Mouse (Mus musculus) small intestine, adult 2 months (tissue): ENCODE data around the gene Hsd3b2. TPM values are rescaled to one million over a fixed set of nuclear protein-coding genes. Genes with fewer than 3 reads are reported as not detected.

Experiments
- H3K27ac ChIP-seq: fragments of 200-500 bp; 2 replicates; pipeline ENCODE4 v1.5.1; 2012; ENCODE audit warnings: low read depth, low read length, control low read depth, inconsistent platforms; ENCODE audit not compliant: insufficient read depth
- H3K27me3 ChIP-seq: fragments of 200-500 bp; 2 replicates; pipeline ENCODE4 v1.6.1; 2012; ENCODE audit warnings: mild to moderate bottlenecking, moderate library complexity, low read length, inconsistent platforms; ENCODE audit not compliant: control insufficient read depth, insufficient read depth
- H3K36me3 ChIP-seq: fragments of 200-500 bp; 2 replicates; pipeline ENCODE4 v1.6.1; 2012; ENCODE audit warnings: mild to moderate bottlenecking, low read length, control low read depth, inconsistent platforms; ENCODE audit not compliant: control insufficient read depth, insufficient read depth
- H3K4me1 ChIP-seq: fragments of 200-500 bp; 2 replicates; pipeline ENCODE4 v1.6.1; 2012; ENCODE audit warnings: low read length, inconsistent platforms, mixed read lengths; ENCODE audit not compliant: control insufficient read depth, insufficient read depth, insufficient read length
- H3K4me3 ChIP-seq: fragments of 200-500 bp; 2 replicates; pipeline ENCODE4 v1.5.1; 2012; ENCODE audit warnings: low read depth, mild to moderate bottlenecking, control low read depth, inconsistent platforms, low read length, moderate library complexity
- CTCF ChIP-seq: fragments of 200-500 bp; IDR thresholded peaks from 2 replicates; pipeline ENCODE4 v1.5.1; 2012; ENCODE audit warnings: low read depth, mild to moderate bottlenecking, control low read depth, inconsistent platforms, low read length, moderate library complexity, mixed read lengths; ENCODE audit not compliant: insufficient replicate concordance, insufficient read length; ENCODE audit errors: extremely low read depth
- POLR2A ChIP-seq: fragments of 200-500 bp; IDR thresholded peaks from 2 replicates; pipeline ENCODE4 v1.6.1; 2012; ENCODE audit warnings: low read depth, mild to moderate bottlenecking, control low read depth, inconsistent platforms, low read length, moderate library complexity
- WGBS: fragments of 180-500 bp; shearing (Covaris S2); methylation state at CpG from one replicate; pipeline ENCODE4 v1.1.7; 2018; 5-methylcytosine and 5-hydroxymethylcytosine counted together
- polyA plus RNA-seq: library from polyadenylated mRNA; depleted of rRNA; stranded (reverse); fragments of >200 nt; gene quantifications from 2 replicates; pipeline ENCODE4 v1.2.3, GENCODE M21; 2012; rRNA removed

Hsd3b2 gene
- polyA plus RNA-seq, 1 experiment, result 0.14 TPM

GRCm38 (mm10) chr3:98682401-98682800 lies 41.9 kb downstream of the Hsd3b2 start:
- H3K27me3 ChIP-seq, result no peaks in the 10 kb centered on the region
- WGBS, result 62% methylated on average over 1 of the region's 1 CpGs

GRCm38 (mm10) chr3:98680786-98681185 lies 43.6 kb downstream of the Hsd3b2 start:
- H3K36me3 ChIP-seq, result no peaks in the 10 kb centered on the region
- H3K27ac ChIP-seq, result no peak overlapping the region
- no peak for TF ChIP-seq CTCF
- no peak for TF ChIP-seq POLR2A
- no peaks in the 10 kb centered on the region for H3K4me1 ChIP-seq
- no peaks in the 10 kb centered on the region for H3K27me3 ChIP-seq
- no peak overlapping the region for H3K4me3 ChIP-seq

More at GRCm38 (mm10) chr3:98682401-98682800, 41.9 kb downstream of the Hsd3b2 start:
- H3K27ac ChIP-seq, result no peak overlapping the region
- no peak overlapping the region for H3K4me3 ChIP-seq
- H3K4me1 ChIP-seq, result no peaks in the 10 kb centered on the region
- TF ChIP-seq CTCF (no peak), POLR2A (no peak)
- no peaks in the 10 kb centered on the region for H3K36me3 ChIP-seq

Other genes starting within 250 kb of the Hsd3b2 start
- gene Hsd3b4, start 214.0 kb downstream of the Hsd3b2 start, polyA plus RNA-seq, result not detected in 2 replicates
- gene Gm10681, start 135.7 kb downstream of the Hsd3b2 start, polyA plus RNA-seq, result not detected in 2 replicates
- gene Hsd3b5, start 94.3 kb downstream of the Hsd3b2 start, polyA plus RNA-seq, result not detected in 2 replicates
- 4.4 and 6.3 TPM in 2 replicates for gene Hsd3b3, start 38.6 kb upstream of the Hsd3b2 start, polyA plus RNA-seq
- gene Hsd3b6, start 89.9 kb upstream of the Hsd3b2 start, polyA plus RNA-seq, result not detected in 2 replicates
- gene Hsd3b1, start 135.3 kb upstream of the Hsd3b2 start, polyA plus RNA-seq, result 0.14 and 0.22 TPM in 2 replicates
- 0.04 and 0.10 TPM in 2 replicates for gene Hao2, start 168.7 kb upstream of the Hsd3b2 start, polyA plus RNA-seq